Mouse (Mus musculus): ENCODE results near the gene Mbnl2. TPM values are rescaled to one million over a fixed set of nuclear protein-coding genes. Genes with fewer than 3 reads are reported as not detected.
A peak's percentile ranks its signal among the peaks of the same experiment; 100 is the strongest.

The Mbnl2 gene
- total RNA-seq, 2 experiments from 2014 or later: 237 to 252 TPM

DNA sequence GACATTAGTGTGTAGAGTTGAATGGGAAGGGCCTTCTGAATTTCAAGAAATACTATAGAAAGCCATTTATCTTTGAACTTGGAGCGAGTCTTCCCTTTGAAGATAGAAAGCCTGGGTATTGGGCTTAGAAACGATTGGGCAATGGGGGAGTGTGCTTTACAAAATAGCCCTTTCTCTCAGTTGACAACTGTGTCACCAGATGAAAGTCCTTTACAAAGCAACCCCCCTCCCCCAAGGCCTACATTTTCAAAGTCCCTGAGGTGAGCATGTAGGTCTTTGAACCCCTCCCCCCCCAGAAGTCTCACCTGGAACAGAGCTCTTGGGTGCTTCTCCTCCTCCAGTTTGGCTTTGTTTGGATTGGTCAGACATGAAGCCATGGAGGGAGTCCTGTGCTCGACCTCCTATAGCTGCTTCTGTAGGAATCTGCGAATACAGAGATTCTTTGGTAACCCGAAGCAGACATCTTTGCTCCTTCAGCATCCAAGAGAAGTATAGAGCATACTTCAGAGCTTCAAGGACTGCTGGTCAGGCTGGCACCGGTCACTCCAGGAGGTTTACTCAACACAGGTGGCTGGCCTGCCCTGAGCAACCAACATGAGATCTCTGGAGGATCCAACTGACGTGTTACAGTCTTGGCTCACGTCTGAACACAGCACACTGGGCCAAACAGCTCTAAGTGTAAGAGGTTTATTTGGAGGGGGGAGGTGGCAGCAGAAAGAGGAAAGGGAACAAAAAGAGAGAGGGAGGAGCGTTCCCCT lies 43.7 kb downstream of the Mbnl2 start:
- intact Hi-C loops (cut with DNase I): no loop called here
- peak in 1 of 2 experiments; percentile 1 for DNase-seq

DNA sequence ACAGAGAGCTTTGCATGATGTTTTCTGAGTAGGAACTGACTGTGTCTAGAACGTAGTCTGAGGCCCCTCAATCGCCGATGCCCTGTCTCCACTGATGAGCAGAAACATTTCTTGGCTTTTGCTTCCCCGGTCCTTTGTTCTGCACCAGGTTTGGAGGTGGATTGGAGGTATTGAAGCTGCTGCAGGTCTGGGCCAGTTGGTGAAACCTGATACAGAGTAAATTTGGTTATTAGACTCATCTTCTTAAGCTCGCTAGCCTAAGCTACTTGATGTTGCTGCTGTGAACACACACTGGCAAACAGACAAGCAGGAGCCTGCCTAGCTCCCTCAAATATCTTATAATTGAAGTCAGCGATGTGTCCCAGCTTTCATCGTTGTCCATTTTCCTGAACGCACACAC lies 46.6 kb downstream of the Mbnl2 start:
- no peak for DNase-seq
- intact Hi-C loops (cut with DNase I): no loop called here

- DNase-seq: no peak
- intact Hi-C loops (cut with DNase I): no loop called here
These were observed 47.6 kb downstream of the Mbnl2 start for GRCm38 (mm10) chr14:120323111-120323510.

DNA sequence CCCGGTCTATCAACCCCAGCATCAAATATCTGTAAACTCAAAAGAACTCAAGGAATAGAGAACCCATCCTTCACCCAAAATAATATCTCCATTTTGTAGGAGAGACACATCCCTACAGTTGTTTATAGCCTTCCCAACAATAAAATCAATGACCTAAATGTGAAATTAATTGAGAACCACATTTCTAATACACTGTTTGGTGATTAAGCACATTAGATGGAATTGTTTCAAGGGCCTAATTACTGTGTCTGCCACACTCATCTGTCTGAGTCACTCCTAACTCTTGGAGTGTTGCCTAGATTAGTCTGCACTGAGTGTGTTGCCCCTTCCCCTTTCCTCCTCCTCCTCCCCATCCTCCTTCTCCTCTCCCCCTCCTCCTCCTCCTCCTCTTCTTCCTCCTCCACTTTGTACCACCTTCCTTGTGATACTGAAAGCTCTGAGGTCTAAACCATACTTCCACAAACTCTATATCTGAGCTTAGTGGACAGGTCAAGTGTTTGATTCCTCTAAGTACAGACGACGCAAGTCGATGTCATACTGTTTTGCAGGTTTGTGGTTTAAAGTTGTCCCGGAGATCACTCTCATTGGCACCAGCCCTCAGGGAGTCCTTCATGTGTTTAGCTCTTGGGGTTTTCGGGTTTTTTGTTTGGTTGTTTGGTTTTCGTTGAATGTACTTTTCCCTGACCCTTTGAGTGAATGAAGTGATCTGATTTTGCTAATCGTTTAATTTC lies 48.8 kb downstream of the Mbnl2 start:
- no peak for DNase-seq
- intact Hi-C loops (cut with DNase I): no loop called here

GRCm38 (mm10) chr14:120324883-120325480 lies 49.5 kb downstream of the Mbnl2 start:
- intact Hi-C loops (cut with DNase I): no loop called here
- no peak for DNase-seq

DNA sequence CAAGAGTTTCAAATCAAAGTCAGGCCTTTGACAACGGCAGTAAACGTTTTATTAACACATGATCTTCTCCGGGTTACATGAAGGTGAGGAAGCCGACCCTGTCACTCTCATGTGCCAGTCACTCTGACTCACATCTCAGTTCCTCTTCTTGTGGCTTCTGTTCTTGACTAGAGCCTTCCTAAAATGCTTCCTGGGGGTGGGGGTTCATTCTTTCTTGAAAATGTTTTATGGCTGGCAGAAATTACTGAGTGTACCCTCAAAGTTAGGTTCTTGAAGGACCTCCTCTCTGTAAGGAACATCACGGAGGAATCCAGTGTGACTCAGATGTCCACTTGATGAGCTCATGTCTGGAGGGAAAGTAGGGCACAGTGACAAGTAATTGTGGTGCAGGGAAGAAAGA lies 50.2 kb downstream of the Mbnl2 start:
- DNase-seq: no peak
- intact Hi-C loops (cut with DNase I): no loop called here

DNA sequence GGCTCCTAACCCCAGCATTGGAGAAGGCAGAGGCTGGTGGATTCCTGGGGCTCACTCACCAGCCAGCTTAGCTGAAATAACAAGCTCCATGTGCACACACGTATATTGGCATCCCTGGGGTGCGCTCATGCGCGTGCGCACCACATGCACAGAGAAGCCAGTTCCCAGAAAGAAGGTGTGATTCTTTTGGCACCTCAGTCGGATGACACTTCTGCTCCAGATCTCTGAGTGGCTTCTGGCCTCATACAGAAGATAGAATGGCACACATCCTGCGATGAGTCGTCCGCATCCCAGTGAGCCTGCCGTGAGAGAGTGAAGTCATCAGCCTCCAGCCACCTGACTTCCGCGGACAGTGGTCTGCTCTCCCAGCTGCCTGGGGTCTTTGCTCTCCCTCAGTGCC lies 55.0 kb downstream of the Mbnl2 start:
- peak in 1 of 2 experiments; percentile 30 for DNase-seq
- intact Hi-C loops (cut with DNase I): no loop called here

- intact Hi-C loops (cut with DNase I): no loop called here
These were observed 55.5 kb downstream of the Mbnl2 start for GRCm38 (mm10) chr14:120330881-120331514.

DNA sequence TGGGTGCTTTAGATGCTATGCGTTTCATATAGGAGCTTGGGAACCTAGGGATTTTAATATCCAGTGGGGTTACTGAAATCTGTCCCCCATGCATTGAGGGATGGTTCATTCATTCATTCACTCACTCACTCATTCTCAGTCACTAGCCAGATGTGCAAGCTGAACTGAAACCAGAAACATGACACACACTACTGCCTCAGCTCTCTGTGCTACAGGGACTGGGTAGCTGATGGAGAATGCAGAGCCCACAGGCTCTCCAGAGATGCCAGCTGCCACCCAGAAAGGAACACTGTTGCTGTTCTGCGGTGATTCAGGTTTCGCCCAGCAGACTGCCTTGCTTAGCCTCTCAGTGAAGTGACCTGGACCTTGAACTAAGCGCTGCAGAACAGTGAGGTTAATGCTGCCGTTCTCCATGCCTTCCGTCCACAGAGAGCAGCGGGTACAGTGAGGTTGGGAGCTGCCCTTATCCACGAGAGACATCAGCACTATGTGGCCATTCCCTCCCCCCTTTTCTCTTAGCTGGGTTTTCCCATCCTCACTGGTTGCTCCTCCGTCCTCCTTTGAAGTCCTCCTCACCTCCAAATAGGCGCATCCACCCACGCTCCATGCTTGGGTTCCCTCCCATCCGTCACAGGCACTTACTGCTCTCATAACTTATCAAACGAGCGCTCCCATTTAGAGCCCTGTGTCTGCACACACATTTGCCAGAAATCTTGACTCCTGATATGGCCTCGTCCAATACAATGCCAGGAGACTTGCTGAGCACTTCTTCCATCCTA lies 58.2 kb downstream of the Mbnl2 start:
- intact Hi-C loops (cut with DNase I): no loop called here
- DNase-seq: no peak

More at GRCm38 (mm10) chr14:120330881-120331514, 55.5 kb downstream of the Mbnl2 start:
- no peak for DNase-seq

DNA sequence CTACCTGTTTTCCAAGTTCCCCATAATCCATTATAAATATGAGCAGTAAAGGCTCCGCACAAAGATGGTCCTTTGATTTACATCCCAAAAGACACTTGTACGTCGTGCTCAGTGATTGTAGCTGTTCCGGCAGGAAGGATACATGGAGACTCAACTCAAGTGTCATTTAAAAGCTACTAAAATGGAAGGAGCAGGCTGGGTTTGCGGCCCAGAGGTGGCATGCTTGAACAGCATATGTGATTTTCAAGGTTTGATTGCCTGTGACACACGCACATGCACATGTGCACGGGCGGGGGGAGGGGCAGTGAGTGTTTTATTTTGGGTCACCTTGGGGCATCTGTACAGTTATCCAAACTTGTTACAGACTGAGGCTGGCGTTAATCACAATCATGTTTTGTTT lies 59.9 kb downstream of the Mbnl2 start:
- DNase-seq: no peak
- intact Hi-C loops (cut with DNase I): loop anchor here (5.0 kb wide), 1 partner anchor 58 kb away; the partner anchor contains the start of gene Mbnl2

GRCm38 (mm10) chr14:120335871-120336270 lies 60.4 kb downstream of the Mbnl2 start:
- intact Hi-C loops (cut with DNase I): loop anchor here (5.0 kb wide), 1 partner anchor 59 kb away; the partner anchor contains the start of gene Mbnl2

GRCm38 (mm10) chr14:120336380-120336779 lies 60.9 kb downstream of the Mbnl2 start:
- intact Hi-C loops (cut with DNase I): loop anchor here (5.0 kb wide), 1 partner anchor 59 kb away; the partner anchor contains the start of gene Mbnl2
- DNase-seq: peak; percentile 67 to 74

More at GRCm38 (mm10) chr14:120335871-120336270, 60.4 kb downstream of the Mbnl2 start:
- DNase-seq: no peak

DNA sequence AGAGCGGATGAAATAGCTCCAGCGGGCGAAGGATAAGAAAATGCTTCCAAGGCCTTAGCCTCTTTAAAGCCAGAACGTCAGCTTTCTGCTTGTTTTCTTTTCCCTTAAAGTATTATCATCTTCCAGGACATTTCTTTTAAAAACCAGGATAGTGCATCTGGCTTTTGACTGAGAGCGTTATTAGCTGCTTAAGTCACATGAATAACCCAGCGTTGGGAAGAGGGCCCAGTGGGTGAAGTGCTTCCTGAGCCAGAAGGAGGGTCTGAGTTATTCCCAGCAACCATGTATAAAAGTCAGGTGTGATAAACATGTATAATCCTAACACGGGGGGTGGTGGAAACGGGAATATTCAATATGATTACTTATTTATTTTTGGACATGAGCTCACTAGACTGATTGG lies 61.4 kb downstream of the Mbnl2 start:
- intact Hi-C loops (cut with DNase I): loop anchor here (5.0 kb wide), 1 partner anchor 60 kb away; the partner anchor contains the start of gene Mbnl2
- no peak for DNase-seq

DNA sequence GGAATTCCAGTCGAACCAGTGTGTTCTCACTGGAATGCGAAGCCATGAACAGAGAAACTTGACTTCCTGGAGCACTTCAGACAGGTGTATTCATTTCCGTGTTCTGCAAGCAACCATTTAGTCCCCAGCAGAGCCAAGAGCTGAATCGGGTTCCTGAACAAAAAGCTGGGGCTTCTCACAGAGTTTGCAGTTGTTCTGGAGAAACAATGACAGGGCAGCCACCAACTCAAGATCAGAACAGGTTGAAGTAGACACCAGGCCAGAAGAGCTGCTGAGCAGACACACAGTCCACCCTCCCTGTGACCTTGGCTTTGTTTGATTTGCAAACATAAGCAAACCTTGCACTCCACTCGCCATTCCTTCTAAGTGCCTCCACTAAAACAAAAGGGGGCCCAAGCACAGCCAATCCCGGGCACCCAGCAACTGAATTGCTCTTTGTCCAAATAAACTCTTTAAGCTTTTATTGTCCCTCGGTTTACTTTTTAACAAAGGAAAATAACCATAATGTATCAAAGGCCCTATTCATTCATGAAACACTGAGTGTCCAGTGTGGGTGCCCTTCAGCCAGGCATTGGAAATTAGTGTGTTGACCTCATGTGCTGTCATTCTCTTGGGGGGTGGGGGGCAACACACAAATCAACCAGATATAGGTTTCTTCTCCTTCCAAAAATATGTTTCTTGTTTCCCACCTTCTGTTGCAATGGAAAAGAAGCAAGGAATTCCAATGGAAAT lies 62.4 kb downstream of the Mbnl2 start:
- intact Hi-C loops (cut with DNase I): loop anchor here (5.0 kb wide), 1 partner anchor 61 kb away; the partner anchor contains the start of gene Mbnl2
- no peak for DNase-seq

DNA sequence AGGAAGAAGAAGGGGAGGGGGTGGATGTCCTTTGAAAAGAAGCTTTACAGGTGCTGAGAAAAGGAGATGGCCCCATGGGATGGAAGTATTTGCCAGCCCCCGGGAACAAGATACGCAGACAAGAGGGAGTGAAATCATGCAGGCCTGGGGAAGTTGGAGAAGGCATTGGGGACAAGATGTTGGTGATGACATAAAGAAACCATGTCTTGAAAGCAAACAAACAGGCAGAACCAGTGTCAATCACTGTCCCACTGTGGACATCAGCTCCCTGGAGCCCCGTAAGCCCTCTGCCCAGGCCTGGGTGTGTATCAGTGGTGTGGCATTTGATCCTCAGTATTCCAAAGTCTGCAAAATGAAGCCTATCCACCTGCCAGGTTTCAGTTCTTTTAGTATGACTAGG lies 63.2 kb downstream of the Mbnl2 start:
- DNase-seq: no peak
- intact Hi-C loops (cut with DNase I): loop anchor here (5.0 kb wide), 1 partner anchor 61 kb away; the partner anchor contains the start of gene Mbnl2

- intact Hi-C loops (cut with DNase I): no loop called here
- peak in 1 of 2 experiments; percentile 38 for DNase-seq
These were observed 66.4 kb downstream of the Mbnl2 start for GRCm38 (mm10) chr14:120341912-120342311.

DNA sequence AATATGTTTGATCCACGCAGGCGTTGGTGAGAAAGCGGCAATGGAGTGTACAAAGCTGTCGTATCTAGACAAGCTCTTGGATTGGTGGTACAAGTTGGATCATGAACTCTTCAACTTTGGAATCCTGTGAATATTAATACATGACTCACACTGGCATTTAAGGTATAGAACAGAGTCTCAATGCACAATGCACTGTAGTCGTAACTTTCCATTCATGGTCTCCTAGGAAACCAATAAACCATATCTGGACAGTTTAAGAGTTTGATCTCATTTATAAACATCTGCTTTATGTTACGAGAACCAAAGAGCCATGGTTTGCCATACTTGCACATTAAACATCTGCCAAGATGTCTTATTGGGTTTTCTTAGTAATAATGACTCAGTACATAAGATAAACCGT lies 66.9 kb downstream of the Mbnl2 start:
- no peak for DNase-seq
- intact Hi-C loops (cut with DNase I): no loop called here

- intact Hi-C loops (cut with DNase I): loop anchor here (5.0 kb wide), 1 partner anchor 43 kb away; no protein-coding TSS in a partner anchor
- no peak for DNase-seq
These were observed 69.2 kb downstream of the Mbnl2 start for GRCm38 (mm10) chr14:120344641-120345040.

Measured in heart, postnatal 14 days (tissue).